Mouse (Mus musculus) myocyte (in vitro differentiated cells): Measurements from ENCODE around the gene Rab20. TPM values are rescaled to one million over a fixed set of nuclear protein-coding genes. Genes with fewer than 3 reads are reported as not detected.

Experiments used
- H3K27me3 ChIP-seq: one replicate; pipeline ENCODE4 v1.6.1; 2011; ENCODE audit not compliant: control insufficient read depth, insufficient read depth, insufficient read length
- H3K36me3 ChIP-seq: one replicate; pipeline ENCODE4 v1.6.1; 2011; ENCODE audit not compliant: control insufficient read depth, insufficient read depth
- H3K4me2 ChIP-seq: one replicate; pipeline ENCODE4 v1.6.1; 2011; ENCODE audit warnings: low read depth, control low read depth
- H3K4me3 ChIP-seq: one replicate; pipeline ENCODE4 v1.5.1; 2011; ENCODE audit warnings: mild to moderate bottlenecking, control low read depth, moderate library complexity
- H3K79me2 ChIP-seq: one replicate; pipeline ENCODE4 v1.6.1; 2011; ENCODE audit not compliant: control insufficient read depth, insufficient read depth
- H3ac ChIP-seq: one replicate; pipeline ENCODE4 v1.6.1; 2011; ENCODE audit not compliant: control insufficient read depth, insufficient read length
- CEBPB ChIP-seq: IDR thresholded peaks from 2 replicates; pipeline ENCODE4 v1.6.1; 2011; ENCODE audit warnings: mild to moderate bottlenecking, moderate library complexity; ENCODE audit not compliant: poor library complexity, insufficient read depth, severe bottlenecking
- E2F4 ChIP-seq: IDR thresholded peaks from one replicate; pipeline ENCODE4 v1.6.1; 2011; ENCODE audit warnings: mild to moderate bottlenecking, control low read depth, moderate library complexity; ENCODE audit not compliant: insufficient read depth
- MAX ChIP-seq: IDR thresholded peaks from one replicate; pipeline ENCODE4 v1.6.1; 2011; ENCODE audit warnings: low read depth, mild to moderate bottlenecking, control low read depth
- MYOD1 ChIP-seq, 3 experiments: IDR thresholded peaks; one replicate each; pipeline ENCODE4 v1.6.1; 2011; ENCODE audit warnings: control low read depth in 2 of 3, low read depth in 2 of 3, mild to moderate bottlenecking in 2 of 3, moderate library complexity in 1 of 3; ENCODE audit not compliant: insufficient read length in 2 of 3, control insufficient read depth in 1 of 3
- MYOG ChIP-seq, 3 experiments: IDR thresholded peaks; one replicate each; pipeline ENCODE4 v1.6.1; 2011; ENCODE audit warnings: control low read depth in 2 of 3, low read depth in 2 of 3, mild to moderate bottlenecking in 2 of 3; ENCODE audit not compliant: insufficient read length in 2 of 3, control insufficient read depth in 1 of 3, insufficient read depth in 1 of 3
- POLR2A ChIP-seq: IDR thresholded peaks from one replicate; pipeline ENCODE4 v1.6.1; 2011; ENCODE audit warnings: low read depth, mild to moderate bottlenecking, control low read depth, moderate library complexity; ENCODE audit not compliant: insufficient read length
- POLR2AphosphoS2 ChIP-seq: IDR thresholded peaks from one replicate; pipeline ENCODE4 v1.6.1; 2011; ENCODE audit warnings: low read depth, control low read depth; ENCODE audit not compliant: insufficient read length
- REST ChIP-seq: IDR thresholded peaks from one replicate; pipeline ENCODE4 v1.6.1; 2011; ENCODE audit warnings: mild to moderate bottlenecking, control low read depth, moderate library complexity; ENCODE audit not compliant: insufficient read depth, insufficient read length
- SRF ChIP-seq: IDR thresholded peaks from one replicate; pipeline ENCODE4 v1.6.1; 2011; ENCODE audit warnings: low read depth; ENCODE audit not compliant: control insufficient read depth, insufficient read length
- TCF12 ChIP-seq: IDR thresholded peaks from one replicate; pipeline ENCODE4 v1.6.1; 2011; ENCODE audit warnings: mild to moderate bottlenecking, control low read depth; ENCODE audit not compliant: poor library complexity, insufficient read depth, severe bottlenecking
- TCF3 ChIP-seq: IDR thresholded peaks from one replicate; pipeline ENCODE4 v1.6.1; 2011; ENCODE audit warnings: low read depth, control low read depth; ENCODE audit not compliant: insufficient read length
- USF1 ChIP-seq: IDR thresholded peaks from one replicate; pipeline ENCODE4 v1.6.1; 2011; ENCODE audit warnings: low read depth, mild to moderate bottlenecking, control low read depth, moderate library complexity
- polyA plus RNA-seq: library from polyadenylated mRNA; unstranded; fragments of >200 nt; fragmentation: generic; extraction: Trizol; gene quantifications from one replicate; pipeline ENCODE4 v1.2.1, GENCODE M21; 2012; ENCODE audit warnings: missing spikeins

The Rab20 gene
- polyA plus RNA-seq, 1 experiment, result 1.2 TPM

DNA sequence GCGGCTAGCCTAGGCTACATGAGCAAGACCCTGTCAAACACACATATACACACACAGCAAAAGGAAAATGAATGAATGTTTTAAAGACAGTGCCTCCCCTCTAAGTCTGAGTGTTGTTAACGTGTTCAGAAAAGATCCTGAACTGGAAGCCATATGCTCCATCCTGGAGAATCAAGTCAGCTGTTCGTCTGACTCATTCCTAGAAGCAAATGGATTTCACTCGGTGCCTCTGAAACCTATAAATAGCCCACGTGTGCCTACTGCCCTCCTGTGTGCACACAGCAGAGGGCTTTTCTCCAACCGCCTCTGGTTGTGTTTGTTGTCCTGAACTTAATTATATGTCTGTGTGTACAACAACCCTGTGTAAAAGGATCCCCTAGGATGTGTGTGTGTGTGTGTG, 56.5 kb downstream of the Rab20 start:
- Histone ChIP-seq H3K4me3 (no peak overlapping the region), H3ac (no peak overlapping the region), H3K36me3 (no peaks in the 10 kb centered on the region), H3K27me3 (no peaks in the 10 kb centered on the region), H3K4me2 (peak overlapping the region; percentile 3), H3K79me2 (no peaks in the 10 kb centered on the region)
- TF ChIP-seq MAX, result no peak
- peak; percentile 31 for TF ChIP-seq TCF12
- TF ChIP-seq MYOG (IDR thresholded peaks at IDR 0.05; ENCODE audit: control insufficient read depth in 1 of 3, insufficient read depth in 1 of 3, insufficient read length in 2 of 3, low read depth in 2 of 3), result peak in 2 of 3 experiments; percentile 64 to 84
- TF ChIP-seq MYOD1 (IDR thresholded peaks at IDR 0.05; ENCODE audit: control insufficient read depth in 1 of 3, insufficient read length in 2 of 3, low read depth in 2 of 3), result peak in 2 of 3 experiments; percentile 57 to 68

DNA sequence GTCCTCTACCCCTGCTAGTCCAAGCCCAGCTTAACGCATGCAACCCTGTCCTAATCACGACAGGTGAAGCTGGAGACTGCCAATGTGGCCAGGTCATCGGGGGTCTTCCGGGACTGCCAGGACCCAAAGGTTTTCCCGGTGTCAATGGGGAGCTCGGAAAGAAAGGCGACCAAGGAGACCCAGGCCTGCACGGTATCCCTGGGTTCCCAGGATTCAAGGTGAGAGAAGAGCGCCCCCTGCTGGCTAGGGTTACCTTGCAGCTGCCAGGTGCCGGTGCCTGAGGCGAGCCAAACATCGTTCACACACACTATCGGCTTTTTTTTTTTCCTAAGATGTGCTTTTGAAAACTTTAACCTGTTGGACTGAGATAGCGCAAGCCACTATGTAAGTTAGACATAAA, 57.4 kb downstream of the Rab20 start:
- TF ChIP-seq POLR2AphosphoS2 (no peak), MYOD1 (IDR thresholded peaks at IDR 0.05; ENCODE audit: control insufficient read depth in 1 of 3, insufficient read length in 2 of 3, low read depth in 2 of 3) (peak in 1 of 3 experiments; percentile 38), MYOG (IDR thresholded peaks at IDR 0.05; ENCODE audit: control insufficient read depth in 1 of 3, insufficient read depth in 1 of 3, insufficient read length in 2 of 3, low read depth in 2 of 3) (peak in 1 of 3 experiments; percentile 6)
- no peak overlapping the region for H3ac ChIP-seq
- H3K36me3 ChIP-seq, result no peaks in the 10 kb centered on the region

GRCm38 (mm10) chr8:11419645-11420044, 58.9 kb downstream of the Rab20 start:
- no peak overlapping the region for H3ac ChIP-seq
- peak overlapping the region; percentile 74 for H3K4me2 ChIP-seq
- H3K4me3 ChIP-seq, result no peak overlapping the region
- no peaks in the 10 kb centered on the region for H3K36me3 ChIP-seq
- TF ChIP-seq MYOG (IDR thresholded peaks at IDR 0.05; ENCODE audit: control insufficient read depth in 1 of 3, insufficient read depth in 1 of 3, insufficient read length in 2 of 3, low read depth in 2 of 3), result no peak
- no peak for TF ChIP-seq POLR2AphosphoS2
- TF ChIP-seq TCF3, result no peak
- TF ChIP-seq REST, result no peak
- TF ChIP-seq SRF, result no peak
- TF ChIP-seq USF1, result no peak
- no peak for TF ChIP-seq CEBPB
- TF ChIP-seq TCF12, result no peak
- H3K79me2 ChIP-seq, result no peaks in the 10 kb centered on the region
- H3K27me3 ChIP-seq, result no peaks in the 10 kb centered on the region

More for the DNA sequence above, 57.4 kb downstream of the Rab20 start:
- Histone ChIP-seq H3K27me3 (no peaks in the 10 kb centered on the region), H3K4me2 (no peak overlapping the region), H3K4me3 (no peak overlapping the region), H3K79me2 (no peaks in the 10 kb centered on the region)

- TF ChIP-seq SRF, result peak; percentile 33
- TF ChIP-seq USF1, result no peak
- TF ChIP-seq REST, result no peak
- TF ChIP-seq POLR2AphosphoS2, result no peak
- TF ChIP-seq MYOG (IDR thresholded peaks at IDR 0.05; ENCODE audit: control insufficient read depth in 1 of 3, insufficient read depth in 1 of 3, insufficient read length in 2 of 3, low read depth in 2 of 3), result peak; percentile 83 to 96 (median 94)
- TF ChIP-seq MYOD1 (IDR thresholded peaks at IDR 0.05; ENCODE audit: control insufficient read depth in 1 of 3, insufficient read length in 2 of 3, low read depth in 2 of 3), result peak; percentile 26 to 94 (median 89)
- TF ChIP-seq POLR2A, result no peak
- TF ChIP-seq CEBPB, result no peak
- peak; percentile 74 for TF ChIP-seq TCF3
- TF ChIP-seq E2F4, result no peak
- TF ChIP-seq MAX, result no peak
- peak; percentile 46 for TF ChIP-seq TCF12
- Histone ChIP-seq H3K4me2 (peak overlapping the region; percentile 74), H3K79me2 (no peaks in the 10 kb centered on the region), H3ac (no peak overlapping the region), H3K4me3 (no peak overlapping the region), H3K36me3 (no peaks in the 10 kb centered on the region), H3K27me3 (no peaks in the 10 kb centered on the region)
Observed at GRCm38 (mm10) chr8:11419232-11419631, 59.3 kb downstream of the Rab20 start.

DNA sequence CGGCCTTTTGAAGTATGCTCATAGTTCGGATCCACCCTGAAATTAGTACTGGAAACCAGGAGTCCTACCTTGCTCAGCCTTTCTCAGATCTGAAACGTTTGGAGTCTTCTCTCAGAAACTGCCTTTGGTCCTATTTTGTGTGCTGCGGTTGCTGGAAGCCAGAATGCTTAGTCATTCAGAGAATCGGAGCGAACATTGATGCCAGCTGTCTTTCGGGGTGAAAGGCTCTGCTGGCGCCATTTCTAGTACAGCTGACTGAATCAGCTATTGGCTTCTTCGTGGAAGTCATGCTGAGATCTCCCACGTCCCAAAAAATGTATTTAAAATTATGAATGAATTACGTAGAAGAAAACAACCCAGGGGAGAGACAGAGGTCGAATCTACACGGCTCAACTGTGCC, 60.7 kb downstream of the Rab20 start:
- H3K36me3 ChIP-seq, result no peaks in the 10 kb centered on the region
- H3K4me3 ChIP-seq, result no peak overlapping the region
- H3K4me2 ChIP-seq, result peak overlapping the region; percentile 52
- H3ac ChIP-seq, result no peak overlapping the region
- TF ChIP-seq TCF3, result no peak
- no peak for TF ChIP-seq POLR2AphosphoS2
- no peak for TF ChIP-seq E2F4
- peak in 2 of 3 experiments; percentile 82 to 83 for TF ChIP-seq MYOD1 (IDR thresholded peaks at IDR 0.05; ENCODE audit: control insufficient read depth in 1 of 3, insufficient read length in 2 of 3, low read depth in 2 of 3)
- peak in 2 of 3 experiments; percentile 49 to 72 for TF ChIP-seq MYOG (IDR thresholded peaks at IDR 0.05; ENCODE audit: control insufficient read depth in 1 of 3, insufficient read depth in 1 of 3, insufficient read length in 2 of 3, low read depth in 2 of 3)
- TF ChIP-seq REST, result no peak
- peak; percentile 67 for TF ChIP-seq TCF12
- TF ChIP-seq SRF, result no peak
- TF ChIP-seq POLR2A, result no peak
- TF ChIP-seq MAX, result no peak
- no peak for TF ChIP-seq USF1
- no peak for TF ChIP-seq CEBPB
- H3K79me2 ChIP-seq, result no peaks in the 10 kb centered on the region
- H3K27me3 ChIP-seq, result no peaks in the 10 kb centered on the region
